Mouse (Mus musculus) neural tube, embryonic 15.5 days (tissue): ENCODE measurements at regions not wholly inside any gene's neighbourhood (a gene's known extent, or its start where the extent isn't known, plus 50 kb on each side); places are given as distances from the start of the nearest gene placed in this dataset.

Experiments used
- ATAC-seq: fragments of 200-750 bp; cut with Nextera tagmentation; 2 replicates; pipeline ENCODE4 v1.8.0; 2017; ENCODE audit warnings: mild to moderate bottlenecking, moderate TSS enrichment, moderate library complexity; ENCODE audit not compliant: low FRiP score
- H3K27ac ChIP-seq: fragments of 300-500 bp; sonication (generic); replicated peaks from 2 replicates; pipeline ENCODE4 v1.5.1; 2015; ENCODE audit warnings: mild to moderate bottlenecking, inconsistent platforms
- H3K27me3 ChIP-seq: fragments of 300-500 bp; sonication (generic); replicated peaks from 2 replicates; pipeline ENCODE4 v1.6.1; 2015; ENCODE audit warnings: inconsistent platforms
- H3K36me3 ChIP-seq: fragments of 300-500 bp; sonication (generic); 2 replicates; pipeline ENCODE4 v1.6.1; 2015; ENCODE audit warnings: inconsistent platforms
- H3K4me1 ChIP-seq: fragments of 300-500 bp; sonication (generic); 2 replicates; pipeline ENCODE4 v1.6.1; 2015; ENCODE audit warnings: inconsistent platforms
- H3K4me2 ChIP-seq: fragments of 300-500 bp; sonication (generic); 2 replicates; pipeline ENCODE4 v1.6.1; 2015; ENCODE audit warnings: inconsistent platforms, mild to moderate bottlenecking, moderate library complexity
- H3K4me3 ChIP-seq: fragments of 300-500 bp; sonication (generic); replicated peaks from 2 replicates; pipeline ENCODE4 v1.5.1; 2015; ENCODE audit warnings: mild to moderate bottlenecking, inconsistent platforms
- H3K9ac ChIP-seq: fragments of 300-500 bp; sonication (generic); replicated peaks from 2 replicates; pipeline ENCODE4 v1.6.1; 2015; ENCODE audit warnings: mild to moderate bottlenecking, inconsistent platforms
- H3K9me3 ChIP-seq: fragments of 300-500 bp; sonication (generic); replicated peaks from 2 replicates; pipeline ENCODE4 v1.6.1; 2016; ENCODE audit warnings: inconsistent platforms
- WGBS: fragments of 180-500 bp; shearing (Covaris S2); methylation state at CpG from one replicate; pipeline ENCODE4 v1.1.7; 2015; ENCODE audit warnings: mixed read lengths; 5-methylcytosine and 5-hydroxymethylcytosine counted together

GRCm38 (mm10) chr13:5306688-5307087 lies 554.6 kb upstream of the Klf6 start:
- no peaks in the 10 kb centered on the region for H3K27me3 ChIP-seq
- H3K4me1 ChIP-seq = no peaks in the 10 kb centered on the region
- no peaks in the 10 kb centered on the region for H3K36me3 ChIP-seq
- H3K9ac ChIP-seq = no peak overlapping the region
- ATAC-seq = no peak
- no peak overlapping the region for H3K27ac ChIP-seq
- WGBS = 84% methylated on average over 4 of the region's 4 CpGs
- H3K4me3 ChIP-seq = no peak overlapping the region
- no peak overlapping the region for H3K4me2 ChIP-seq
- no peaks in the 10 kb centered on the region for H3K9me3 ChIP-seq

- H3K4me3 ChIP-seq = no peak overlapping the region
- H3K9ac ChIP-seq = no peak overlapping the region
- H3K27me3 ChIP-seq = no peaks in the 10 kb centered on the region
- WGBS = 49% methylated on average over 2 of the region's 2 CpGs
- no peak overlapping the region for H3K27ac ChIP-seq
- H3K4me1 ChIP-seq = no peaks in the 10 kb centered on the region
- no peak for ATAC-seq
- H3K9me3 ChIP-seq = no peaks in the 10 kb centered on the region
- no peak overlapping the region for H3K4me2 ChIP-seq
- H3K36me3 ChIP-seq = no peaks in the 10 kb centered on the region
These were observed 548.0 kb upstream of the Klf6 start for GRCm38 (mm10) chr13:5313297-5313696.

DNA sequence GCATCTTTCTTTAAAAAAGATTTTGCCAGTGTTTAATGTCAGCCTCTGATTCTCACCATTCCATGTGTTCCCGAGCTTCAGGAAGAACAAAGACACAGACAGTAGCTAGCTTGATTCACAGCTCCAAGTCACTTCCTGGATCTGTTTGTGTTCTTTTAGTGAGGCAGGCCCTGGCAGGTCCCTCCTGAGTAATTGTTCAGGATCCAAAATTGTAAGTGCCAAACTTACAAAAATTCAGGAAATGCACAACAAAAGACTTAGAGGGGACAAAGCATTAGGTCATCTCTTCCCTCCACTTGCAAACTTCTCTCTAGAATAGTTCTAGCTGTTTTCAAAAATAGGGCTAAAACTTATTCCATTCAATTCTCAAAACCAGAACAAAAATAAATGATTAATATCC lies 546.3 kb upstream of the Klf6 start:
- WGBS = 53% methylated on average over 1 of the region's 1 CpGs
- no peaks in the 10 kb centered on the region for H3K4me1 ChIP-seq
- no peak overlapping the region for H3K27ac ChIP-seq
- no peak for ATAC-seq
- H3K9ac ChIP-seq = no peak overlapping the region
- no peak overlapping the region for H3K4me3 ChIP-seq
- no peaks in the 10 kb centered on the region for H3K9me3 ChIP-seq
- H3K36me3 ChIP-seq = no peaks in the 10 kb centered on the region
- no peak overlapping the region for H3K4me2 ChIP-seq
- H3K27me3 ChIP-seq = no peaks in the 10 kb centered on the region

GRCm38 (mm10) chr13:5317941-5318856 lies 543.1 kb upstream of the Klf6 start:
- H3K27me3 ChIP-seq = no peaks in the 10 kb centered on the region
- ATAC-seq = no peak
- no peak overlapping the region for H3K9ac ChIP-seq
- H3K4me1 ChIP-seq = no peaks in the 10 kb centered on the region
- H3K27ac ChIP-seq = no peak overlapping the region
- H3K4me2 ChIP-seq = no peak overlapping the region
- no peaks in the 10 kb centered on the region for H3K9me3 ChIP-seq
- 81% methylated on average over 5 of the region's 5 CpGs for WGBS
- H3K36me3 ChIP-seq = no peaks in the 10 kb centered on the region
- H3K4me3 ChIP-seq = no peak overlapping the region

DNA sequence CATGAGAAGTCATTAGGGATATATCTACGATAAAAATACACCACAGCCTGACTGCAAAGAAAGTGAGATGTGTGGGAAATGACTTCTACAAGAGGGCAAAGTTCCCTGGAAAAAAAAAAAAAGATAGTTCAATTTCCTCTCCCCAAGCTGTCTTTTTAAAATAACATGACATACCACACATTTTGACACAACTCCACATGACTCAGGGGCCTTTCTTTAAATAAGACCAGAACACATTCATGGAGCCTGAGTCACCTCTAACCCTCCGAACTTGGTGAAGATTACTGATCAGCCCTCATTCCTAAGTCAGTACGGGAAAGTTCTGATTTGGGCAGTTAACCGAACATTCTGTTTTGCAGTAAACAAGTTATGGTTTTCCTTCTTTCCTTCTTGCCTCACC lies 515.6 kb upstream of the Klf6 start:
- Histone ChIP-seq H3K9ac (no peak overlapping the region), H3K36me3 (no peaks in the 10 kb centered on the region), H3K27me3 (no peaks in the 10 kb centered on the region), H3K4me3 (no peak overlapping the region), H3K4me1 (0 out of 2 replicates have a peak, but pooled peaks cover 5% of the 10 kb centered on the region), H3K4me2 (no peak overlapping the region), H3K27ac (no peak overlapping the region), H3K9me3 (no peaks in the 10 kb centered on the region)
- ATAC-seq = no peak
- 79% methylated on average over 4 of the region's 4 CpGs for WGBS

- H3K4me1 ChIP-seq = 0 out of 2 replicates have a peak, but pooled peaks cover 5% of the 10 kb centered on the region
- 73% methylated on average over 6 of the region's 6 CpGs for WGBS
- no peak overlapping the region for H3K4me3 ChIP-seq
- H3K9me3 ChIP-seq = no peaks in the 10 kb centered on the region
- H3K27me3 ChIP-seq = no peaks in the 10 kb centered on the region
- H3K9ac ChIP-seq = no peak overlapping the region
- H3K27ac ChIP-seq = no peak overlapping the region
- no peaks in the 10 kb centered on the region for H3K36me3 ChIP-seq
- no peak for ATAC-seq
- no peak overlapping the region for H3K4me2 ChIP-seq
These were observed 513.5 kb upstream of the Klf6 start for GRCm38 (mm10) chr13:5347503-5348469.

DNA sequence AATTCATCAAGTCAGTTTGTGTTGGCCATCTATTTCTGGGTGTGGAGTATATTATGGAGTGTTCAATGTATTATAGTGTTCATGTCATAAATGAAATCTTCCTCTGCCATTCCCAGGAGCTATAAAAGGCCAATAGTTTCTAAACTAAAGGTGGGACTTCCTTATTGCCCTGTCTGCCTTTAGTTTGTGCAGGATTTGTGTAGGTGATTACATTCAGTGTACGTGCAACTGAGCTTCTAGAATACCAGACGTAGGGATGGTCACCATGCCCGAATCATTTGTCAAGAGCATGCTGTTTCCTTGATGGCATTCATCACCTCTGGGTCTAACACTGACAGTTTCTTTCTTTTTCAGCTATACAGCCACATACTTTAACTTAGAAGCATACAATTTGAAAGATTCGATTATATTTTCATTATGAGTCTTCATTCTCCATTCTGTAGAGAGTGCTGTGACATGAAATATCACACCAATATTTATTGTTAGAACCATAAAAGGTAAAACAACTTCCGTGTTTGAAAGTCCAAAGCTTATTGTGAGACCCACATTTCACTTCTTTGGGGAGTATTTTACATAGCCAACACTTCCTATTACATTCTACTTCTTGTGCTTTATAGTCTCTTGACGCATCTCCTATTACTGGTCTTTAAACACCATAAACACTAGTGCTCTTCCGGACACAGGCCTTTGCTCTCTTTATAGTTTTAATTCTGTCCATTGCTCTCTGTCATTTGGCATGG lies 494.1 kb upstream of the Klf6 start:
- H3K9me3 ChIP-seq = no peaks in the 10 kb centered on the region
- no peak overlapping the region for H3K4me3 ChIP-seq
- no peak for ATAC-seq
- H3K9ac ChIP-seq = no peak overlapping the region
- H3K4me2 ChIP-seq = no peak overlapping the region
- H3K27ac ChIP-seq = no peak overlapping the region
- H3K27me3 ChIP-seq = no peaks in the 10 kb centered on the region
- 84% methylated on average over 7 of the region's 7 CpGs for WGBS
- H3K4me1 ChIP-seq = no peaks in the 10 kb centered on the region
- no peaks in the 10 kb centered on the region for H3K36me3 ChIP-seq

DNA sequence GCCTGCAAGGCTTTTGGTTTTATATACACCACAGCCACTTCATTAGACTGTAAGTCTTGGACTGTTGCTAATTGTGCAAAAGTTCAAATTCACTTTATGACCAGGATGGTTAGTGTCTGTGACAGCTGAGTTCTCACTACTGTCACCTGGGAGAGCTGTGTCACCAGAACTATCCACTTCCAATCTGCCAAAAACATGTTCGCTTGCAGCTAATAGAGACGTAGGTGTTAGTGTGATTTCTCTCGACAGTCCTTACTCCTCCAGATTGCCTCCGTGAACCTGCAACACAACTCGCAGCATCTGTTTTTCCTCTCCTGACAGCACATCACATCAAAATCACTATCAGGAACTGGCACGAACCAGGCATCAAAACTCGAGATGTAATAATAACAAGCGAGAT lies 491.3 kb upstream of the Klf6 start:
- WGBS = 91% methylated on average over 8 of the region's 8 CpGs
- Histone ChIP-seq H3K4me1 (no peaks in the 10 kb centered on the region), H3K27ac (no peak overlapping the region), H3K36me3 (no peaks in the 10 kb centered on the region), H3K9me3 (no peaks in the 10 kb centered on the region), H3K9ac (no peak overlapping the region), H3K4me3 (no peak overlapping the region), H3K27me3 (no peaks in the 10 kb centered on the region), H3K4me2 (no peak overlapping the region)
- no peak for ATAC-seq

DNA sequence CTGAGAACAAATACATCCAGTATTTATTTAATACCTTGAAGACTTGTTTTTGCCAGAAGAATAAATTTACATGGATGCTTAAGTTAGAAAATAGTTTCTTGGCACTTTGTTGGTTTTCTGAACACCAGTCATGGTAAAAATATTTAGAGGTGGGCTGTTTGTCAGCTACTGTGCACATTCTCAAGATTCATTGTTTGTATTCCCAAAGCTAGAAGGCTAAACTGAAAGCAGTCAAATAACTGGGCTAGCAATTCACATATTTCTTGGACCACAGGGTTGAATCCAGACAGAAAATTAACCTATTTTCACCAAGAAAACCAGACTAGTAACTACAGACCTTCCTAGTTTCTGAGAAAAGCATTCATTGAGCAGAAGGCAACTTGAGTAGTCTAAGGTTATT lies 488.1 kb upstream of the Klf6 start:
- Histone ChIP-seq H3K4me2 (no peak overlapping the region), H3K36me3 (no peaks in the 10 kb centered on the region), H3K9ac (no peak overlapping the region), H3K4me1 (no peaks in the 10 kb centered on the region), H3K27me3 (no peaks in the 10 kb centered on the region), H3K4me3 (no peak overlapping the region), H3K9me3 (no peaks in the 10 kb centered on the region), H3K27ac (no peak overlapping the region)
- ATAC-seq = no peak

GRCm38 (mm10) chr13:5408226-5408804 lies 453.0 kb upstream of the Klf6 start:
- no peaks in the 10 kb centered on the region for H3K4me1 ChIP-seq
- no peak overlapping the region for H3K4me2 ChIP-seq
- no peak overlapping the region for H3K9ac ChIP-seq
- no peaks in the 10 kb centered on the region for H3K27me3 ChIP-seq
- 92% methylated on average over 4 of the region's 4 CpGs for WGBS
- H3K9me3 ChIP-seq = no peaks in the 10 kb centered on the region
- H3K4me3 ChIP-seq = no peak overlapping the region
- H3K36me3 ChIP-seq = no peaks in the 10 kb centered on the region
- no peak overlapping the region for H3K27ac ChIP-seq
- no peak for ATAC-seq

- Histone ChIP-seq H3K9me3 (no peaks in the 10 kb centered on the region), H3K9ac (no peak overlapping the region), H3K27me3 (no peaks in the 10 kb centered on the region), H3K27ac (no peak overlapping the region), H3K4me3 (no peak overlapping the region), H3K36me3 (no peaks in the 10 kb centered on the region), H3K4me1 (no peaks in the 10 kb centered on the region), H3K4me2 (no peak overlapping the region)
- no peak for ATAC-seq
These were observed 449.2 kb upstream of the Klf6 start for GRCm38 (mm10) chr13:5412052-5412451.
